Mouse (Mus musculus) spleen, postnatal 4 days (tissue): ENCODE measurements around the gene Hmx1.

Experiments
- DNase-seq, 2 experiments: peaks; one replicate each; pipeline ENCODE4 v3.0.0; 2022; ENCODE audit warnings: low spot score in 2 of 2

Gene Hmx1

GRCm38 (mm10) chr5:35388491-35389111, at the start of gene Hmx1:
Hmx1 (plus strand) TSS chr5:35389108.
- no peak for DNase-seq

- no peak for DNase-seq
These were observed 43.8 kb upstream of the Hmx1 start for GRCm38 (mm10) chr5:35345084-35345483.

- peak; percentile 51 to 77 for DNase-seq
These were observed 40.1 kb upstream of the Hmx1 start for GRCm38 (mm10) chr5:35348794-35349193.

GRCm38 (mm10) chr5:35357544-35358440, 31.1 kb upstream of the Hmx1 start:
- no peak for DNase-seq

- peak; percentile 80 to 93 for DNase-seq
These were observed 27.2 kb upstream of the Hmx1 start for GRCm38 (mm10) chr5:35361570-35362284.

GRCm38 (mm10) chr5:35366241-35367032, 22.5 kb upstream of the Hmx1 start:
- no peak for DNase-seq

GRCm38 (mm10) chr5:35368916-35369315, 20.0 kb upstream of the Hmx1 start:
- DNase-seq: no peak

GRCm38 (mm10) chr5:35379066-35379465, 9.8 kb upstream of the Hmx1 start:
- no peak for DNase-seq

- no peak for DNase-seq
These were observed 9.1 kb upstream of the Hmx1 start for GRCm38 (mm10) chr5:35379815-35380214.

- DNase-seq: no peak
These were observed 946 bp upstream of the Hmx1 start for GRCm38 (mm10) chr5:35387834-35388490.

GRCm38 (mm10) chr5:35389441-35389840, 533 bp downstream of the Hmx1 start:
- DNase-seq: no peak

- DNase-seq: no peak
These were observed 1.0 kb downstream of the Hmx1 start for GRCm38 (mm10) chr5:35389915-35390314.

GRCm38 (mm10) chr5:35390848-35391655, 2.1 kb downstream of the Hmx1 start:
- no peak for DNase-seq

GRCm38 (mm10) chr5:35391656-35392333, 2.9 kb downstream of the Hmx1 start:
- DNase-seq: no peak

GRCm38 (mm10) chr5:35392334-35392695, 3.4 kb downstream of the Hmx1 start:
- no peak for DNase-seq

GRCm38 (mm10) chr5:35395566-35396440, 6.9 kb downstream of the Hmx1 start:
- DNase-seq: no peak

GRCm38 (mm10) chr5:35396976-35397641, 8.2 kb downstream of the Hmx1 start:
- DNase-seq: no peak

GRCm38 (mm10) chr5:35397642-35398309, 8.9 kb downstream of the Hmx1 start:
- no peak for DNase-seq
